Mouse (Mus musculus) retina, postnatal 7 days (tissue): ENCODE data around the gene Rhoj.
A peak's percentile ranks its signal among the peaks of the same experiment; 100 is the strongest.
"Not testable (repeated sequence)": the region's sequence is repeated elsewhere in the genome, so short reads cannot be mapped to it uniquely, and the experiment has no call there.

Experiments used
- DNase-seq: peaks from one replicate; pipeline ENCODE4 v3.0.0-alpha.2; 2012; ENCODE audit warnings: low read depth, low spot score

The Rhoj gene

DNA sequence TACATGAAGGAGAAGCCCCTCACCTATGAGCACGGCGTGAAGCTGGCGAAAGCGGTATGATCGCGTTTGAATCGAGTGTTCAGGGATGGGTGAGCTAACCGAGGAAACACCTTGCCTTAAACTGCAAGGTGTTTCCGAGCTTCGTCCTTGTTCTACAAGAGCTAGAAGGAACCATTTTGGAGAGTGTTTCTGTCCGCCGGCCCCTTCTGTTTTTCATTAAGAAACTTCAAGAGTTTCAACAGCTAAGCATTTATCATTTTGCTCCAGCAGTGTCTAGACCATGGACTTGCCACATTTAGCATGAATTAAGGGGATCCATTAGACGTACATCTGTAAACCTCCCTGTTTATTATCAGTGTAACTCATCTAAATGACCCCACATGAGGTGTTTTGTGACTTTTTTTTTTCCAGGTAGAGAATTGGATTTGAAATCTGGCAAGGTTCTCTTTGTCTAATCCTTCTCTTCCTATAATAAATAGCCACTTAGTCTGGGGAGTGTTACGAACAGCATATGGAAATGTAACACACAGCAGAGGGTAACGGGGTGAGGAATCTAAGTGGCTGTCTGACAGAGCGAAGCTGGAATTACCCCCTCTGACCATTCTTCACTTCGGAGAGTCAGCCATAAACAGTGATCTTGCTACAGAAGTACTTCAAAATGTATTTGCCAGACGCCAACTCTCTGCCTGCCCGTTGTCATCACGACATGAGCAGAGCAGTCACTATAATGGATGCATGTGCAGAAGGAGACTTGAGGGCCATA lies 86.1 kb downstream of the Rhoj start:
- no peak for DNase-seq

DNA sequence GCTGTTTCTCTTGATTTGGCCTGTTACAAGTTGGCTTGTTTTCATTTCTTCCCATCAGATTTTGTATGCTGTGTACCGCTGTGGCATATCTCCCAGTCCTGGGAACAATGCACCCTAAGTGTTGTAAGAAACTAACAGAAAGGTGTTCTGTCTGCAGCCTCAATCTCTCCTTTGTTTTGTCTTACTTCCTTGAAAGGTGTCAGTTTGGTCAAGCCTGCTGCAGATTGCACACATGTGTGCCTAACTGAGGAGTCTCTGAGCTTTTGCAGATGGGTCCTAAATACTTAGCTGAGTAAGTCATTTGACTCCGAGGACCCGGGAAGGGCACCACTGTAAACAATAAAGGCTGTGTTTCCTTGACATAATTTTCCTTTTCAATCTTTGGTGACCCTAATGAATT lies 88.5 kb downstream of the Rhoj start:
- no peak for DNase-seq

- peak; percentile 8 for DNase-seq
Measured at GRCm38 (mm10) chr12:75397077-75397476, 89.0 kb downstream of the Rhoj start.

DNA sequence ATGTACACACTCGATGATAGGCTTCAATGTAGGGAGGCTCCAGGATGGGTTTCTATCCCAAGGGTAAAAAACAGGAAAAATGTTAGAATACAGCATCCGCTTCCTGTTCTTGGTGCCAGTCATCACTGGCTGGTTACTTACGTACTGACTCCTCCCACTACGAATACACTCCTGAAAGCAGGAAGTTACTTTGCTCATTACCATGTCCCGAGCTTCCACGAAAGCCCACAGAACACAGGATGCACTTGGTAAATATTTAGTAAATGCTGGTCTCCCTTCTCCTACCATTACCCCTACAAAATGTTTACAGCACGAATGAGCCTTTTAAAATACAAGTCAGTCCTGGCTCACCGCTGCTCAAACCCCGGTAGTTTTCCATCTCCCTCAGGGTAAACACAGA lies 104.8 kb downstream of the Rhoj start:
- DNase-seq, result no peak

- no peak for DNase-seq
Measured at GRCm38 (mm10) chr12:75414991-75415390, 106.9 kb downstream of the Rhoj start.

- no peak for DNase-seq
Measured at GRCm38 (mm10) chr12:75416681-75417080, 108.6 kb downstream of the Rhoj start, which contains the start of gene Gphb5. Gene Gphb5 (minus strand): TSS chr12:75416781.

GRCm38 (mm10) chr12:75424359-75424758 lies 116.2 kb downstream of the Rhoj start:
- DNase-seq, result no peak

DNA sequence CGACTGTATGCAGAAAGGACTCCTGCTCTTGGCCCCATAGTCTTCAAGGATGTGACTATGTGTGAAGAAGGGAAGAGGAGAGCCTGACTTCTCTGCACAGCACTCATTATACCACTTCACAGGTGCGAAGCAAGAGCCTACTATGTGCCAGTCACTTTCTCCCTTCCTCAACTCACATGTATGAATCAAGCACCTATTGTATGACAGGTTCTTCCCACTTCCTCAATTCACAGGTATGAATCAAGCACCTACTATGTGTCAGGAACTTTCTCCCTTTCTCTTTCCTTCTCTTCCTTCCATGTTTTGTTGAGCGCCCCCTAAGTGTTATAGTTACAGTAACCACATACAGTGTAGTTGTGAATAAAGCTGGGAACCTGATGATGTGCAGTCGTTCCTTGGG lies 116.7 kb downstream of the Rhoj start:
- no peak for DNase-seq

- DNase-seq, result no peak
Measured at GRCm38 (mm10) chr12:75425882-75426281, 117.8 kb downstream of the Rhoj start.

GRCm38 (mm10) chr12:75428719-75429118 lies 120.6 kb downstream of the Rhoj start:
- DNase-seq, result no peak

GRCm38 (mm10) chr12:75429685-75430396 lies 121.7 kb downstream of the Rhoj start:
- no peak for DNase-seq

DNA sequence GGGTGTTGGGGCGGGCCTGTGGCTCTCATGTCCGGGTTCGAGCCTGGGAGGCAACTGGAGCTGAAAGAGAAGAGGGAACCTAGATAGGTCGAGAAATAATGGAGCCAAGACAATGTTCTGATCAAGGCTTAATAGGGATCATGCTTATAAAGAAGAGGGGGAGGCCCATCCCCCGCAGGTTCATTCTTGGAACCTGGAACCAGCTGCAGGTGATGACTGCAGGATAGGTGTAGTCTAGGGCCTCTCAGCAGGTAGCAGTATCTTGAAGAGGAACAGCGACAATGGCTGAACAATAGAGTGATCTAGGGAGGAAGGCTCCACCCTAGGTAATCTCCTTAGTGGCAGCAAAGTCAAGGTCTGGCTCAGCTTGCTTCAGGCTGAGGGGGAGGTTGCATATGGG lies 124.3 kb downstream of the Rhoj start:
- not testable (repeated sequence) for DNase-seq

DNA sequence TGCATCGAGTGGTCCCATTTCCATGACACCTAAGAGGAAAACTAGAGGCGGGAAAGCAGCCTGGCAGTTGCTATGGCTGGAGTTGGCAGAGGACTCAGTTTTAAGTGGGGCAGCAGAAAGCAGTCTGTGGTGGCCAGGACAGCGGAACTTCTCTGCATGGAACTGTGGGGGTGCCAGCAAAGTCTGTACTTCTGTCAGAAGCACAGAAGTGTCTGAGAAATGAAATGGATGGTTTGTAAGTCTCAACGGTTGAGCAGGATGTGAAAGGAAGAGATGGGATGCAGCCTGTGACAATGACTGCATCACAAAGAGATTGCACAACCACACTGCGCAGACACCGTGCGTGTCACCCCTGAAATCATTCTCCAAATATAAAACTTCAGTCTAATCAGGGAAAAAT lies 138.1 kb downstream of the Rhoj start:
- no peak for DNase-seq

DNA sequence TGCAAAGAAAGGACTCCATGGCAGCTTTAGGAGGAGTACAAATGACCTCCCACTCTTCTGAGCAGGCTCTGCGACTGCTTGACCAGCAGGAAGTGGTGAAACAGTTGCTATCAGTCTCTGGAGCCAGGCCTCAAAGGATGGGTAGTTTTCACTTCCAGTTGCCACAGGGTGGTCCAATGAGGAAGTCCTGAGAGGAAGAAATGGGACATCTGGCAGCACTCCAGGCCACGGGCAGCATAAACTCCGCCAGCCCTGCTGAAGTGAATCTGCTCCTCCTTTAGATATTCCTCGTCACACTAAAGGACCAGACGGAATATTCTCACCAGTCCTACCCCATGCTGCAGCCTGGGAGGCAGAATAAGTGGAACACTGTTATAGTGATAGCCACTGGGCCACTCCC lies 140.8 kb downstream of the Rhoj start:
- DNase-seq, result no peak

GRCm38 (mm10) chr12:75449475-75449966 lies 141.4 kb downstream of the Rhoj start:
- no peak for DNase-seq

DNA sequence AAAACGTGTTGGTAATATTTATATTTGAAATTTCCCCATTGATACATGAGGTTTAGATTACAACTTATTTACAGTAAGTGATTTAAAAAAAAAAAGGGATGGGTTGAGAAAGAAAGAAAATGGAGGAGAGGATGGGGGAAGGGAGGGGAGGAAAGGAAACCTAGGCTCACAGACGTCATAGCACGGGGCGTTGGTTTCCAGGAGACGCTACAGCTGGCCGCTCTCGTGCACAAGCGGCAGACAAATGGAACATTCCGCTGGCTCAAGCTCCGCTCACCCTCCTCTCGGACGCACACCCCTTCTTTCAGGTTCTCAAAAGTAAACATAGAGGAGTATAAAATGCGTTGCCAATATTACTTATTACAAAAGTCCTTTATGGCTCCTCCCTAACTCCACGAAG lies 141.9 kb downstream of the Rhoj start:
- no peak for DNase-seq

DNA sequence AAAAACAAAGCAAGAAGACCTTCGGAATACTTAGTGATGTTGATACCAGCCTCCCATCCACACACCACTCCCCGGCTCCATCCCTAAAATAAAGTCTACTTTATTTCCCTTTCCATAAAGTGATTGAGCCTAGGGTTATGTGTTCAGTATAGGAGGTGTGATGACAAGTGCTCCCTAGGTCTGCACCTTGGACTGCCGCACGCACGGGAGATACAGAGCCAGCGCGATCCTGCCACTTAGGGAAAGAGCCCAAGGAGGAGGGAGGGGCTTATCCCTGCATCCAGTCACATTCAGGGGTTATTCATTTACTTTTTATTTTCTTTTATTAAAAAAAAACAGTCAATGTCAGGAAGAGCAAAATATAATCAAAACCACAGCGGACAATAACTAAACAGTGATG lies 142.5 kb downstream of the Rhoj start:
- no peak for DNase-seq
